Mouse (Mus musculus) embryonic facial prominence, embryonic 13.5 days (tissue): ENCODE measurements at regions not wholly inside any gene's neighbourhood (a gene's known extent, or its start where the extent isn't known, plus 50 kb on each side); places are given as distances from the start of the nearest gene placed in this dataset.

Experiments
- ATAC-seq: fragments of 200-750 bp; cut with Nextera tagmentation; 2 replicates; pipeline ENCODE4 v1.8.0; 2017; ENCODE audit warnings: low read depth; ENCODE audit not compliant: insufficient number of reproducible peaks, insufficient read depth, low FRiP score, low TSS enrichment
- H3K27ac ChIP-seq: fragments of 300-500 bp; sonication (generic); 2 replicates; pipeline ENCODE4 v1.5.1; 2015; ENCODE audit warnings: moderate library complexity, mild to moderate bottlenecking, inconsistent platforms
- H3K27me3 ChIP-seq: fragments of 300-500 bp; sonication (generic); 2 replicates; pipeline ENCODE4 v1.6.1; 2015; ENCODE audit warnings: mild to moderate bottlenecking, inconsistent platforms
- H3K36me3 ChIP-seq: fragments of 300-500 bp; sonication (generic); 2 replicates; pipeline ENCODE4 v1.6.1; 2015; ENCODE audit warnings: mild to moderate bottlenecking, inconsistent platforms
- H3K4me1 ChIP-seq: fragments of 300-500 bp; sonication (generic); 2 replicates; pipeline ENCODE4 v1.6.1; 2015; ENCODE audit warnings: inconsistent platforms
- H3K4me2 ChIP-seq: fragments of 300-500 bp; sonication (generic); 2 replicates; pipeline ENCODE4 v1.6.1; 2015; ENCODE audit warnings: moderate library complexity, mild to moderate bottlenecking, inconsistent platforms
- H3K4me3 ChIP-seq: fragments of 300-500 bp; sonication (generic); 2 replicates; pipeline ENCODE4 v1.5.1; 2015; ENCODE audit warnings: mild to moderate bottlenecking, inconsistent platforms
- H3K9ac ChIP-seq: fragments of 300-500 bp; sonication (generic); 2 replicates; pipeline ENCODE4 v1.6.1; 2015; ENCODE audit warnings: mild to moderate bottlenecking, inconsistent platforms
- H3K9me3 ChIP-seq: fragments of 300-500 bp; sonication (generic); 2 replicates; pipeline ENCODE4 v1.6.1; 2016; ENCODE audit warnings: inconsistent platforms
- WGBS: fragments of 180-500 bp; shearing (Covaris S2); methylation state at CpG from one replicate; pipeline ENCODE4 v1.1.7; 2015; ENCODE audit warnings: mixed read lengths; 5-methylcytosine and 5-hydroxymethylcytosine counted together

DNA sequence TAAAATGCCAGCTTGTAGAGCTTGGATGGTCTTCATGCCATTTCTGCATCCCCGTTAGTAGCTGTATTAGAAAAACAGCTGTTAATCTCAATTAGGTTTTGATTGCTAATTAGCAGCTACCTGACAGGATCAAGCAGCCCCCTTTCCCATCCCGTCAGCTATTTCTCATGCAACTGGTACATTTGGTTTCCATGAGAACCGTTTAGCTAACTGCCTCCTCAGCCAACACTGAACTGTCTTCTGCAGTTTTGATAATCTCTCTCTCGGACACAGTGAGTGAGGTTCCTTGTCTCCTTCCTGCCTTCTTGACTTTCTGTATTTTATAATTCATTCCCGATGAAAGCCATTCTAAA, 385.7 kb upstream of the Kif2a start:
- H3K9me3 ChIP-seq: no peaks in the 10 kb centered on the region
- no peaks in the 10 kb centered on the region for H3K4me1 ChIP-seq
- no peaks in the 10 kb centered on the region for H3K27me3 ChIP-seq
- no peaks in the 10 kb centered on the region for H3K36me3 ChIP-seq
- H3K9ac ChIP-seq: no peak overlapping the region
- no peak overlapping the region for H3K27ac ChIP-seq
- WGBS: 73% methylated on average over 5 of the region's 5 CpGs
- no peak overlapping the region for H3K4me2 ChIP-seq
- H3K4me3 ChIP-seq: no peak overlapping the region
- no peak for ATAC-seq

GRCm38 (mm10) chr13:107406977-107407673, 385.2 kb upstream of the Kif2a start:
- no peaks in the 10 kb centered on the region for H3K36me3 ChIP-seq
- no peaks in the 10 kb centered on the region for H3K27me3 ChIP-seq
- H3K4me2 ChIP-seq: no peak overlapping the region
- 77% methylated on average over 5 of the region's 5 CpGs for WGBS
- no peaks in the 10 kb centered on the region for H3K4me1 ChIP-seq
- H3K27ac ChIP-seq: no peak overlapping the region
- no peak overlapping the region for H3K9ac ChIP-seq
- H3K9me3 ChIP-seq: no peaks in the 10 kb centered on the region
- ATAC-seq: no peak
- H3K4me3 ChIP-seq: no peak overlapping the region

DNA sequence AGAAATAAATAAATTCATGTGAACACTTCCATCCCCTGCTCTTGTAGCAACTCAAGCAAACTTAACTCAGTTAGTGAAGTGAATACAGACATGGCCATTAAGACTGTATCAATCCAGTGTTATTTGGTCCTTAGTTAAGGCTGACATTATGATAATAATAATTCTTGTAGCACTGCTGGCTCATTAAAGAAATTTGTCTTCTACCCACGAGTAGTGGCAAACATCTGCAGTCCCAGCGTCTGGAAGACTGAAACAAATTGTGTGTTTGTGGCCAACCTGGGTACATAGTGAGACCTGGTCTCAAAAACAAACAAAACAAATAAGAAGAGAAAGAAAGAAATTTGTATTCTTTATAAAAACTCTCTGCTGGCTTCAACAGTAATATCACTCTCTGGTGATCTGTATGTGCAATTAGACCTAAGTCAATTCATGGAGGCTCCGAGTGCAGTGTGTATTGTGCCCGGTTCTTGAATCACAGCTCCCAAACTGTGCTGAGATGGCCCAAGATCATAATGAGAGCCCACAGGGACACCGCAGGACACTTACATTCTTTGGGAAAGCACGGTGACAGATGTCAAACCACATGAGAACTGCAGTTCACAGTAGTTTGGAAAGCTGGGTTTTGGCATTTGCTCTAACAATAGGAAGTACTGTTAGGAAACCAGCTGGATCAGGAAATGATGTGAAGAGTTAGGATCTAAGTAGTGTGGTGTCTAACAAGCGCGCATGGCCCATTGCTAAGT, 376.9 kb upstream of the Kif2a start:
- Histone ChIP-seq H3K27me3 (no peaks in the 10 kb centered on the region), H3K9me3 (no peaks in the 10 kb centered on the region), H3K36me3 (no peaks in the 10 kb centered on the region), H3K4me2 (no peak overlapping the region), H3K4me1 (no peaks in the 10 kb centered on the region), H3K4me3 (no peak overlapping the region), H3K9ac (no peak overlapping the region), H3K27ac (no peak overlapping the region)
- ATAC-seq: no peak
- WGBS: 51% methylated on average over 8 of the region's 8 CpGs

- H3K4me2 ChIP-seq: no peak overlapping the region
- H3K4me1 ChIP-seq: no peaks in the 10 kb centered on the region
- H3K27ac ChIP-seq: no peak overlapping the region
- no peak for ATAC-seq
- H3K9ac ChIP-seq: no peak overlapping the region
- no peaks in the 10 kb centered on the region for H3K36me3 ChIP-seq
- no peak overlapping the region for H3K4me3 ChIP-seq
- H3K27me3 ChIP-seq: no peaks in the 10 kb centered on the region
- H3K9me3 ChIP-seq: no peaks in the 10 kb centered on the region
- WGBS: 75% methylated on average over 2 of the region's 2 CpGs
Measured at GRCm38 (mm10) chr13:107396036-107396435, 374.1 kb upstream of the Kif2a start.

- ATAC-seq: no peak
- 65% methylated on average over 1 of the region's 1 CpGs for WGBS
- H3K36me3 ChIP-seq: no peaks in the 10 kb centered on the region
- no peaks in the 10 kb centered on the region for H3K9me3 ChIP-seq
- H3K27me3 ChIP-seq: no peaks in the 10 kb centered on the region
- H3K4me2 ChIP-seq: no peak overlapping the region
- H3K4me1 ChIP-seq: no peaks in the 10 kb centered on the region
- H3K9ac ChIP-seq: no peak overlapping the region
- H3K27ac ChIP-seq: no peak overlapping the region
- H3K4me3 ChIP-seq: no peak overlapping the region
Measured at GRCm38 (mm10) chr13:107394451-107394850, 372.5 kb upstream of the Kif2a start.

DNA sequence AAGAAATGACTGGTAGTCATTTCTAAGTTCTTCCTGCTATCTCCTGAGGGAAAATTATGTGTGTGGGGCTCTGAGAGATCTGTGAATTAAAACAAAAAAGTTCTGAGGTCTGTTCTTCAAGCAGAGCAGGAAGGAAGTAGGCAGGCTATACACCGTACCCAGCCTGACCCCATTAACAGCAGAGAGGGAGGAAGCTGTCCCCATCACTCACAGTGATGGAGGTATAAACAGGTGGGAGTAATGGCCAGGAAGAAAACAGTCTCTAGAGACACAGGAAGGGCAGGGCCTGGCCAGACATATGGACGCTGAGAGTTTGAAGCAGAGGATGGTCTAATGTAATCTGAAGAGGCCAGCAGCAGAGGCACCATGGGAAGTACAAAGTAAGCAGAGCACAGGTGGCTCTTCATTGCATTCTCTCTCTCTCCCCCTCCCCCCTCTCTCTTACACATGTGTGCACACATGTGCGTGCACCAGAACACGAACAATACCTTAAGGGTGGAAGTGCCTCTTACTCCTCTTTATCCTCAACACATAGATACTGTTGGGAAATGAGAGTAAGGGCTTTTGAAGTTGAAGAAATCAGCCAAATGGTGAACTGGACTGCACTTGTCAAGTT, 367.7 kb upstream of the Kif2a start:
- no peak overlapping the region for H3K4me2 ChIP-seq
- H3K9ac ChIP-seq: no peak overlapping the region
- no peaks in the 10 kb centered on the region for H3K9me3 ChIP-seq
- H3K27me3 ChIP-seq: no peaks in the 10 kb centered on the region
- H3K27ac ChIP-seq: no peak overlapping the region
- H3K4me1 ChIP-seq: no peaks in the 10 kb centered on the region
- WGBS: 64% methylated on average over 4 of the region's 4 CpGs
- no peak for ATAC-seq
- no peaks in the 10 kb centered on the region for H3K36me3 ChIP-seq
- H3K4me3 ChIP-seq: no peak overlapping the region

- Histone ChIP-seq H3K9ac (no peak overlapping the region), H3K27ac (no peak overlapping the region), H3K4me2 (no peak overlapping the region), H3K27me3 (no peaks in the 10 kb centered on the region), H3K4me1 (no peaks in the 10 kb centered on the region), H3K4me3 (no peak overlapping the region), H3K9me3 (no peaks in the 10 kb centered on the region), H3K36me3 (no peaks in the 10 kb centered on the region)
- ATAC-seq: no peak
- WGBS: 73% methylated on average over 3 of the region's 3 CpGs
Measured at GRCm38 (mm10) chr13:107389074-107389473, 367.1 kb upstream of the Kif2a start.

GRCm38 (mm10) chr13:107378076-107378475, 356.1 kb upstream of the Kif2a start:
- Histone ChIP-seq H3K4me2 (no peak overlapping the region), H3K27me3 (no peaks in the 10 kb centered on the region), H3K4me1 (no peaks in the 10 kb centered on the region), H3K4me3 (no peak overlapping the region), H3K27ac (no peak overlapping the region), H3K9ac (no peak overlapping the region), H3K36me3 (no peaks in the 10 kb centered on the region), H3K9me3 (no peaks in the 10 kb centered on the region)
- no peak for ATAC-seq
- 84% methylated on average over 1 of the region's 1 CpGs for WGBS

DNA sequence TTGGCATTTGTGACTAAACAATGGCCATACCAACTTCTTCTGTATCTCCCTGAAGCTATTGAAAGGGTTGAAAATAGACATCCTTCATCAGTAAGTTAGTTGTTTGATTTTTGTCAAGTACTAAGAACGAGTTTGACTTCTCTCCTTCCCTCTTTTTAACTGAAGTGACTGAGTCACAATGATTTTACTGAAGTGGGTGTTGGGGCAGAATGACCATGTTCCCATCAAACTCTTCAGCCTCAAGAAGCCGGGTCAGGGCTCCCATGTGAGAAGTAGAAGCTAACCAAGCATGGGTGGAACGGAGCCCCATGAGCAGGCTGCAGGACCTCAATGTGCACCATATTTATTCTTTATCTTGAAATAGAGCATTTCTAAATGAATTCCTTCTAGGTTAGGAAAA, 350.7 kb upstream of the Kif2a start:
- H3K36me3 ChIP-seq: no peaks in the 10 kb centered on the region
- H3K27ac ChIP-seq: no peak overlapping the region
- ATAC-seq: no peak
- no peak overlapping the region for H3K4me3 ChIP-seq
- H3K4me2 ChIP-seq: no peak overlapping the region
- WGBS: 88% methylated on average over 3 of the region's 3 CpGs
- no peaks in the 10 kb centered on the region for H3K27me3 ChIP-seq
- H3K9ac ChIP-seq: no peak overlapping the region
- no peaks in the 10 kb centered on the region for H3K9me3 ChIP-seq
- H3K4me1 ChIP-seq: no peaks in the 10 kb centered on the region

- Histone ChIP-seq H3K27ac (no peak overlapping the region), H3K9me3 (no peaks in the 10 kb centered on the region), H3K4me2 (no peak overlapping the region), H3K9ac (no peak overlapping the region), H3K4me3 (no peak overlapping the region), H3K4me1 (no peaks in the 10 kb centered on the region), H3K36me3 (no peaks in the 10 kb centered on the region), H3K27me3 (no peaks in the 10 kb centered on the region)
- ATAC-seq: no peak
- 36% methylated on average over 17 of the region's 17 CpGs for WGBS
Measured at GRCm38 (mm10) chr13:107371616-107372582, 350.0 kb upstream of the Kif2a start.

DNA sequence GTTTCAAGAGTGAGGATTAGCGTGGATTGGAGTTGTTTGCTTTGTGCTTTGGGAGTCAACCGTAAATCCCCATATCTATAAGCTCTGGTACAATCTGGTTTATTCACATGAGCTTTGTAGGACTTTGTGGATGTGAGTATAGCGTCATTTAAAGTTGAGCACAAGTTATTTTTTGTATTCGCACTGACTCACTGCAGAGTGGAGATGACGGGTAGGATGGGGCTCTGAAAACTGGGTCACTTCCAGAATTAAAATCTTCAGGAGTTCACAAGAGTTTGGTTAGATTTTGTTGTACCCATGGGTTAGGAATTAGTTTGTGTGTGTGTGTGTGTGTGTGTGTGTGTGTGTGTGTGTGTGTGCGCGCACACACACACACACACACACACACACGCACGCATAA, 345.7 kb upstream of the Kif2a start:
- Histone ChIP-seq H3K27me3 (no peaks in the 10 kb centered on the region), H3K4me2 (no peak overlapping the region), H3K27ac (no peak overlapping the region), H3K9me3 (no peaks in the 10 kb centered on the region), H3K4me1 (no peaks in the 10 kb centered on the region), H3K9ac (no peak overlapping the region), H3K36me3 (no peaks in the 10 kb centered on the region), H3K4me3 (no peak overlapping the region)
- WGBS: 91% methylated on average over 9 of the region's 9 CpGs
- no peak for ATAC-seq
